Mouse (Mus musculus): Measurements from ENCODE around the gene Carmil3.

- no peak for TF ChIP-seq CTCF (IDR thresholded peaks at IDR 0.05; ENCODE audit: borderline replicate concordance, extremely low read depth, insufficient read depth, insufficient read length)
- TF ChIP-seq POLR2A (IDR thresholded peaks at IDR 0.05; ENCODE audit: borderline replicate concordance, extremely low read depth, insufficient read depth, insufficient read length, poor library complexity, severe bottlenecking) = no peak
Measured at GRCm38 (mm10) chr14:55492103-55492502, 1.7 kb downstream of the Carmil3 start.
